Comparison of ENCODE assay signal across 8 mouse cellular contexts in genomic region chr1:134234455-134235390, GRCm38 (mm10). TPM values are rescaled to one million over a fixed set of nuclear protein-coding genes. Genes with fewer than 3 reads are reported as not detected.
DNase-seq lines count a peak whose midpoint lies in the region; ATAC-seq lines count a peak whose summit lies in the region.

No protein-coding gene starts in this region.

- DNase-seq in layer of hippocampus, adult 11-12 months (ENCODE audit: low spot score) = peak; percentile 78
- DNase-seq in layer of hippocampus, adult 9-10 months (ENCODE audit: low spot score) = no peak
- DNase-seq in cerebellum, adult 9-10 months = peak; percentile 88
- peak; percentile 46 for DNase-seq in gastrocnemius, postnatal 25 days
- no peak for DNase-seq in spleen, adult 18-20 months

- peaks cover 29% of the 10 kb centered on the region for H3K27me3 ChIP-seq in kidney, embryonic 14.5 days (ENCODE audit: control insufficient read depth, insufficient read depth, low read length)
- H3K27me3 ChIP-seq in limb, embryonic 13.5 days = peaks cover 61% of the 10 kb centered on the region
- H3K27me3 ChIP-seq in neural tube, embryonic 14.5 days (ENCODE audit: control insufficient read depth, insufficient read depth, low read length) = peaks cover 20% of the 10 kb centered on the region

- peak overlapping the region; percentile 95 for H3K4me2 ChIP-seq in kidney, embryonic 14.5 days (replicated peaks; ENCODE audit: low read depth, low read length)
- H3K4me2 ChIP-seq in limb, embryonic 13.5 days (replicated peaks) = peak overlapping the region; percentile 95
- H3K4me2 ChIP-seq in neural tube, embryonic 14.5 days (ENCODE audit: low read depth, low read length) = peak overlapping the region; percentile 88

- 2% methylated on average over 41 of the region's 41 CpGs for WGBS in kidney, embryonic 14.5 days
- 1% methylated on average over 41 of the region's 41 CpGs for WGBS in limb, embryonic 13.5 days
- WGBS in neural tube, embryonic 14.5 days = 1% methylated on average over 41 of the region's 41 CpGs

- peaks cover 25% of the 10 kb centered on the region for H3K4me1 ChIP-seq in kidney, embryonic 14.5 days (ENCODE audit: control insufficient read depth, insufficient read depth, low read length)
- peaks cover 23% of the 10 kb centered on the region for H3K4me1 ChIP-seq in limb, embryonic 13.5 days
- H3K4me1 ChIP-seq in neural tube, embryonic 14.5 days (ENCODE audit: control insufficient read depth, insufficient read depth, low read length) = peaks cover 25% of the 10 kb centered on the region

- H3K9me3 ChIP-seq in kidney, embryonic 14.5 days (ENCODE audit: control insufficient read depth, low read length) = no peaks in the 10 kb centered on the region
- no peaks in the 10 kb centered on the region for H3K9me3 ChIP-seq in limb, embryonic 13.5 days
- no peaks in the 10 kb centered on the region for H3K9me3 ChIP-seq in neural tube, embryonic 14.5 days (ENCODE audit: control insufficient read depth, low read length)

- H3K4me3 ChIP-seq in kidney, embryonic 14.5 days (ENCODE audit: low read length) = peak overlapping the region; percentile 47
- H3K4me3 ChIP-seq in limb, embryonic 13.5 days = peak overlapping the region; percentile 52
- peak overlapping the region; percentile 47 for H3K4me3 ChIP-seq in neural tube, embryonic 14.5 days (ENCODE audit: low read depth, low read length)

- H3K36me3 ChIP-seq in kidney, embryonic 14.5 days (ENCODE audit: control insufficient read depth, insufficient read depth, low read length) = no peaks in the 10 kb centered on the region
- no peaks in the 10 kb centered on the region for H3K36me3 ChIP-seq in limb, embryonic 13.5 days
- no peaks in the 10 kb centered on the region for H3K36me3 ChIP-seq in neural tube, embryonic 14.5 days (ENCODE audit: control insufficient read depth, insufficient read depth, low read length)

- no peak overlapping the region for H3K27ac ChIP-seq in kidney, embryonic 14.5 days (ENCODE audit: low read depth, low read length)
- no peak overlapping the region for H3K27ac ChIP-seq in limb, embryonic 13.5 days
- no peak overlapping the region; the same call in 1 of the 2 replicates for H3K27ac ChIP-seq in neural tube, embryonic 14.5 days (ENCODE audit: low read depth, low read length)

- H3K9ac ChIP-seq in kidney, embryonic 14.5 days (ENCODE audit: low read depth, low read length) = peak overlapping the region; percentile 45
- H3K9ac ChIP-seq in limb, embryonic 13.5 days = peak overlapping the region; percentile 57
- peak overlapping the region; percentile 63 for H3K9ac ChIP-seq in neural tube, embryonic 14.5 days (replicated peaks; ENCODE audit: low read depth, low read length)

- peak; percentile 24; the same call in 1 of the 2 replicates for ATAC-seq in kidney, embryonic 14.5 days (ENCODE audit: low FRiP score, low TSS enrichment)
- ATAC-seq in limb, embryonic 13.5 days (ENCODE audit: low FRiP score, low read depth) = peak; percentile 42; the same call in 1 of the 2 replicates
- peak; percentile 65 for ATAC-seq in neural tube, embryonic 14.5 days (ENCODE audit: low read depth)

RNA-seq across cellular contexts. Expression of gene Adora1, which starts 0.5 kb away (rescaled TPM):
- total RNA-seq in gastrocnemius, postnatal 25 days (2021) = 1 to 10 TPM in 1 of 2 experiments, under 1 TPM in 1; 0.49 to 2.7 TPM
- 3.2 TPM in 2 replicates for polyA plus RNA-seq in kidney, embryonic 14.5 days (2014; fragmentation: Nextera tagmentation; extraction: Ambion mirVana)
- 2.8 and 3.2 TPM in 2 replicates for polyA plus RNA-seq in limb, embryonic 13.5 days (2015; fragmentation: Nextera tagmentation; extraction: Ambion mirVana)
- 12.2 and 14.0 TPM in 2 replicates for polyA plus RNA-seq in neural tube, embryonic 14.5 days (2014; fragmentation: Nextera tagmentation; extraction: Ambion mirVana)

RNA-seq across cellular contexts. Expression of gene Mybph, which starts 41.5 kb away (rescaled TPM):
- 100 to 1,000 TPM; 335 to 488 TPM for total RNA-seq in gastrocnemius, postnatal 25 days (2021)
- 0.27 and 0.36 TPM in 2 replicates for polyA plus RNA-seq in kidney, embryonic 14.5 days (2014; fragmentation: Nextera tagmentation; extraction: Ambion mirVana)
- polyA plus RNA-seq in limb, embryonic 13.5 days (2015; fragmentation: Nextera tagmentation; extraction: Ambion mirVana) = 89.8 and 93.2 TPM in 2 replicates
- polyA plus RNA-seq in neural tube, embryonic 14.5 days (2014; fragmentation: Nextera tagmentation; extraction: Ambion mirVana) = 0.33 and 0.35 TPM in 2 replicates

RNA-seq across cellular contexts. Expression of gene Chil1, which starts 52.7 kb away (rescaled TPM):
- 1 to 10 TPM in 1 of 2 experiments, under 1 TPM in 1; 0.91 to 1.7 TPM for total RNA-seq in gastrocnemius, postnatal 25 days (2021)
- polyA plus RNA-seq in kidney, embryonic 14.5 days (2014; fragmentation: Nextera tagmentation; extraction: Ambion mirVana) = 0.57 and 1.6 TPM in 2 replicates
- 11.6 and 12.1 TPM in 2 replicates for polyA plus RNA-seq in limb, embryonic 13.5 days (2015; fragmentation: Nextera tagmentation; extraction: Ambion mirVana)
- polyA plus RNA-seq in neural tube, embryonic 14.5 days (2014; fragmentation: Nextera tagmentation; extraction: Ambion mirVana) = 2.1 and 2.7 TPM in 2 replicates

RNA-seq across cellular contexts. Expression of gene Myog, which starts 55.1 kb away (rescaled TPM):
- total RNA-seq in gastrocnemius, postnatal 25 days (2021) = 10 to 100 TPM; 16.2 to 26.0 TPM
- polyA plus RNA-seq in kidney, embryonic 14.5 days (2014; fragmentation: Nextera tagmentation; extraction: Ambion mirVana) = 0.97 and 1.4 TPM in 2 replicates
- 171 and 190 TPM in 2 replicates for polyA plus RNA-seq in limb, embryonic 13.5 days (2015; fragmentation: Nextera tagmentation; extraction: Ambion mirVana)
- polyA plus RNA-seq in neural tube, embryonic 14.5 days (2014; fragmentation: Nextera tagmentation; extraction: Ambion mirVana) = 0.76 and 0.80 TPM in 2 replicates

Comparison
In these comparisons a context has a peak if more than half of its experiments do, and no peak if none do; other contexts are left out.
1. DNase-seq: peak in layer of hippocampus, adult 11-12 months (single experiment), cerebellum, adult 9-10 months (single experiment) and gastrocnemius, postnatal 25 days (single experiment); none in layer of hippocampus, adult 9-10 months (single experiment) and spleen, adult 18-20 months (0 of 2).
2. RNA of gene Mybph, which starts 41.5 kb away (polyA plus RNA-seq): 89.8 to 93.2 TPM in limb, embryonic 13.5 days; 0.33 to 0.35 TPM in neural tube, embryonic 14.5 days and 0.27 to 0.36 TPM in kidney, embryonic 14.5 days; every median in the first group is over 10 times any median in the second.
3. Peak in every context shown above with its lines, with median percentiles within 50 percentile points of each other: ATAC-seq, H3K4me2 ChIP-seq, H3K4me3 ChIP-seq and H3K9ac ChIP-seq.